Mouse (Mus musculus) stomach, postnatal 0 days (tissue): ENCODE data around the gene Spata17.

Experiments
- CTCF ChIP-seq: IDR thresholded peaks from 2 replicates; pipeline ENCODE4 v1.5.1; 2016; ENCODE audit warnings: antibody characterized with exemption, low read depth, mild to moderate bottlenecking, moderate library complexity
- EP300 ChIP-seq: optimal IDR thresholded peaks from 2 replicates; pipeline ENCODE3; 2016; ENCODE audit warnings: antibody characterized with exemption

- TF ChIP-seq EP300: no peak
- TF ChIP-seq CTCF: no peak
These were observed 51.7 kb downstream of the Spata17 start for GRCm38 (mm10) chr1:187163571-187163970.
